Comparison of ENCODE assay signal across 10 mouse cellular contexts in genomic region chr7:51749304-51750129, GRCm38 (mm10).
A peak's percentile ranks its signal among the peaks of the same experiment; 100 is the strongest.
DNase-seq lines count a peak whose midpoint lies in the region; ATAC-seq lines count a peak whose summit lies in the region.
"Had no signal": no experiment of that assay in that cellular context is flagged by ENCODE, and none has a peak within 500 bp of the region (broad histone marks: within the 10 kb centered on the region; RNA-seq: fewer than 3 reads in every experiment).

No protein-coding gene starts in this region.

- 74% methylated on average over 14 of the region's 14 CpGs for WGBS in midbrain, embryonic 10.5 days
- 68% methylated on average over 14 of the region's 14 CpGs for WGBS in heart, embryonic 12.5 days

- no peak overlapping the region for H3K4me2 ChIP-seq in heart, embryonic 12.5 days
- H3K4me2 ChIP-seq: liver, embryonic 11.5 days had no signal

- H3K36me3 ChIP-seq in midbrain, embryonic 10.5 days: no peaks in the 10 kb centered on the region
- no peaks in the 10 kb centered on the region for H3K36me3 ChIP-seq in heart, embryonic 12.5 days

- DNase-seq in adrenal gland, adult (ENCODE audit: inconsistent age in 2 of 2, low spot score in 1 of 2): peak; percentile 5 to 27
- DNase-seq in adrenal gland, postnatal 14 days: no peak
- DNase-seq in right cerebral cortex, adult 18-20 months: peak; percentile 17
- no peak for DNase-seq in right cerebral cortex, postnatal 14 days
- peak; percentile 13 for DNase-seq in midbrain, embryonic 10.5 days (ENCODE audit: low spot score)
- DNase-seq in lung, adult 18-20 months: no peak
- no peak for DNase-seq in spleen, postnatal 4 days (ENCODE audit: low spot score in 2 of 2)
- DNase-seq: kidney, postnatal 14 days had no signal

- no peak overlapping the region; the same call in 1 of the 2 replicates for H3K4me3 ChIP-seq in midbrain, embryonic 10.5 days
- H3K4me3 ChIP-seq in heart, embryonic 12.5 days: no peak overlapping the region

- ATAC-seq in heart, embryonic 12.5 days (ENCODE audit: insufficient number of reproducible peaks, low FRiP score): no peak

- H3K9ac ChIP-seq in heart, embryonic 12.5 days: no peak overlapping the region

- H3K27ac ChIP-seq in midbrain, embryonic 10.5 days (replicated peaks): peak overlapping the region; percentile 80
- no peak overlapping the region for H3K27ac ChIP-seq in heart, embryonic 12.5 days (ENCODE audit: poor library complexity, severe bottlenecking)

- H3K9me3 ChIP-seq in midbrain, embryonic 10.5 days (replicated peaks): no peaks in the 10 kb centered on the region
- no peaks in the 10 kb centered on the region for H3K9me3 ChIP-seq in heart, embryonic 12.5 days (replicated peaks)

- H3K4me1 ChIP-seq in midbrain, embryonic 10.5 days: peaks cover 22% of the 10 kb centered on the region
- H3K4me1 ChIP-seq in heart, embryonic 12.5 days (replicated peaks): no peaks in the 10 kb centered on the region

- H3K27me3 ChIP-seq in midbrain, embryonic 10.5 days (ENCODE audit: low read depth, poor library complexity, severe bottlenecking): peaks cover 21% of the 10 kb centered on the region
- no peaks in the 10 kb centered on the region for H3K27me3 ChIP-seq in heart, embryonic 12.5 days (replicated peaks)

Comparison
In these comparisons a context has a peak if more than half of its experiments do, and no peak if none do; other contexts are left out.
1. DNase-seq: peak in adrenal gland, adult (2 of 2), right cerebral cortex, adult 18-20 months (single experiment) and midbrain, embryonic 10.5 days (single experiment); none in adrenal gland, postnatal 14 days (single experiment), right cerebral cortex, postnatal 14 days (single experiment), lung, adult 18-20 months (0 of 2) and spleen, postnatal 4 days (0 of 2).